Mouse (Mus musculus): ENCODE measurements around the gene Rbm28. TPM values are rescaled to one million over a fixed set of nuclear protein-coding genes. Genes with fewer than 3 reads are reported as not detected.

The Rbm28 gene
- polyA plus RNA-seq, 1 experiment from 2014 or later: 54.6 TPM

DNA sequence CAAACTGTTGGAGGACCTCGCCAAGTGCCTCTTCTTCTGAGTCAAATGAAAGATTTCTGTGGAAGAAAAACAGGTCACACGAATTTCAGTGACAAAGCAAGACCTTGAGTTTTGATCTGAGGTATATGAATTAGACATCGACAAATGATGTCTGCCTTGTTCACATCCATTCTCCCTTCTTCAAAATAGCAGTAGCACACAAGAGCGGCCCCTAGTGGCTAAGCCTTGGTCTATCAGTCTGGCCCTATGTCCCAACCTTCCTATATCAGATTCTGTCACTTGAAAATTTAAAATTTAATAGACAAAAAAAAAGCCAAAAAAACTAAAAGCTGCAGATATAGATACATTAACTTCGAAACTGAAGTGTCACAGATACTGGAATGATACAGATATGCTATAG lies 21.2 kb downstream of the Rbm28 start:
- WGBS: 44% methylated on average over 5 of the region's 5 CpGs
- no peak overlapping the region for H3K27ac ChIP-seq (ENCODE audit: low read depth, low read length)
- no peaks in the 10 kb centered on the region for H3K4me1 ChIP-seq (replicated peaks; ENCODE audit: control insufficient read depth, insufficient read depth, low read length)
- no peak for ATAC-seq (replicated peaks; ENCODE audit: low FRiP score)
- H3K4me3 ChIP-seq (ENCODE audit: low read depth, low read length): no peak overlapping the region
- H3K9me3 ChIP-seq (ENCODE audit: control insufficient read depth, low read length): no peaks in the 10 kb centered on the region
- no peak for DNase-seq (ENCODE audit: low spot score)
- no peaks in the 10 kb centered on the region for H3K27me3 ChIP-seq (replicated peaks; ENCODE audit: control insufficient read depth, insufficient read depth, low read length)
- no peak overlapping the region for H3K9ac ChIP-seq (ENCODE audit: low read depth, low read length)
- H3K4me2 ChIP-seq: no peak overlapping the region
- peaks cover 4% of the 10 kb centered on the region; the same call in 1 of the 2 replicates for H3K36me3 ChIP-seq (ENCODE audit: control insufficient read depth, insufficient read depth, low read length)

DNA sequence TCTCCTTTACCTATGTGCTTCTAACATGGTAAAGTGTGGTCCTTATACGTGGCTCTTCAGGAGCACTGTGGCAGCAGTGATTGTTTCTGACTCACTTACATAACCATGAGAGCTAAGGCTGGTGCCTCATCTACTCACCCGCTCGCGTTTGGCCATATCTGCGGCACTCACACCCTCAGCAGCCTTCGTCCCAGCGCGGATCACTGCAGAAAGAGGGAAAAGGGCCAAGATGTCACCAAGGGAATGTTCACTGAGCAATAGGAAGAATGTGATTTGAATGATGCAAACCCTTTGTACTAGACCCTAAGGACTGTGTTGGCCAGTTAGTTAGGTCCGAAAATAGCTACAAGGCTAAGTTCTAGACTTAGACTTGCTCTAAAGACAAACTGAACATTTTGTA lies 27.4 kb downstream of the Rbm28 start:
- ATAC-seq (replicated peaks; ENCODE audit: low FRiP score) (no peak), DNase-seq (ENCODE audit: low spot score) (no peak)
- Histone ChIP-seq H3K4me1 (replicated peaks; ENCODE audit: control insufficient read depth, insufficient read depth, low read length) (no peaks in the 10 kb centered on the region), H3K36me3 (ENCODE audit: control insufficient read depth, insufficient read depth, low read length) (peaks cover 29% of the 10 kb centered on the region), H3K27ac (ENCODE audit: low read depth, low read length) (no peak overlapping the region), H3K9ac (ENCODE audit: low read depth, low read length) (no peak overlapping the region), H3K4me2 (no peak overlapping the region), H3K4me3 (ENCODE audit: low read depth, low read length) (no peak overlapping the region), H3K27me3 (replicated peaks; ENCODE audit: control insufficient read depth, insufficient read depth, low read length) (no peaks in the 10 kb centered on the region), H3K9me3 (ENCODE audit: control insufficient read depth, low read length) (no peaks in the 10 kb centered on the region)
- WGBS: 93% methylated on average over 9 of the region's 9 CpGs

DNA sequence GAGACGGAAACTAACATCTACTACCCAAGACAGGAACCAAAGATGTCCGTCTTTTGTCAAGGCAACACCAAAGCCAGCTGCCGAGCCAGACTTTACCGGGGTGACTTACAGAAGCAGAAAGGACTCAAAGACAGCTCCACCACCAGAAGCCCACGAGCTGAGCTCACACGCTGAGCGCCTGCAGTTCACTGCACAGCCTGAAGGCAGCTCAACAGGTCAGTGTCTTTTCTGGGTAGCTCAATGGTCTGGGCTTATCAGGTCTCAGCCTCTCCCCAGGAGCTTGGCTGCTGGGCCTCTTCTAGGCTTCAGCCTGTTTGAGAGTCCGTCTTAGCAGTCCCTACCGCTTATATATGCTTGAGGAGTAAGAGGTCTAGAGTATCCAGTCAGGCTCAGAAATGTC lies 31.7 kb downstream of the Rbm28 start:
- Histone ChIP-seq H3K4me1 (replicated peaks; ENCODE audit: control insufficient read depth, insufficient read depth, low read length) (no peaks in the 10 kb centered on the region), H3K27ac (ENCODE audit: low read depth, low read length) (no peak overlapping the region), H3K9ac (ENCODE audit: low read depth, low read length) (no peak overlapping the region), H3K4me2 (no peak overlapping the region), H3K36me3 (ENCODE audit: control insufficient read depth, insufficient read depth, low read length) (peaks cover 47% of the 10 kb centered on the region), H3K27me3 (replicated peaks; ENCODE audit: control insufficient read depth, insufficient read depth, low read length) (no peaks in the 10 kb centered on the region), H3K9me3 (ENCODE audit: control insufficient read depth, low read length) (no peaks in the 10 kb centered on the region), H3K4me3 (ENCODE audit: low read depth, low read length) (no peak overlapping the region)
- ATAC-seq (replicated peaks; ENCODE audit: low FRiP score): no peak
- DNase-seq (ENCODE audit: low spot score): no peak
- 91% methylated on average over 9 of the region's 9 CpGs for WGBS

DNA sequence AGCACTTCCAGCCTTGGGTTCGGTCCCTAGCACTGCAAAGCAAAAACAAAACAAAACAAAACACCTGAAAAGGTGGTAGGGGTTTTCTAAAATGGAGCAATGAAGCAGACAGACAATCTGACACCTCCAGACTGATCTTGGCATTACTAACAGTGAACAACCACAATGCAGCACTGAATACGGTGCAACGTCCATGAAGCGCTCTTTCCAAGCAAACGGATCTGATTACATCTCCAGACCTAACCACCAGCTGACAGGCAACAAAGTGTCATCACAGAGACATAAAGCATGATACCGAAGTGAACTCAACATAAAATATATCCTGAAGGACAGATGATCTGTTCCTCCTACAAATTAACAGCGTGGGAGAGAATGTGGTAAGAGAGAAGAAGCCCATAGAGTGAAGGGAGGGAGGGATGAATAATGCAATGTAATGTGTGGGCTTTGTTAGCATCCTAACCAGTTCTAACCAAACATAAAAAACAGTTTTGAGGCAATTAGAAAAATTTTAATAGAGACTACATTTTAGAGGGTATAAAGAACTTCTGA lies 37.9 kb downstream of the Rbm28 start:
- Histone ChIP-seq H3K27me3 (replicated peaks; ENCODE audit: control insufficient read depth, insufficient read depth, low read length) (no peaks in the 10 kb centered on the region), H3K9ac (ENCODE audit: low read depth, low read length) (no peak overlapping the region), H3K9me3 (ENCODE audit: control insufficient read depth, low read length) (no peaks in the 10 kb centered on the region), H3K36me3 (ENCODE audit: control insufficient read depth, insufficient read depth, low read length) (peaks cover 40% of the 10 kb centered on the region; the same call in 1 of the 2 replicates), H3K4me1 (replicated peaks; ENCODE audit: control insufficient read depth, insufficient read depth, low read length) (no peaks in the 10 kb centered on the region), H3K27ac (ENCODE audit: low read depth, low read length) (no peak overlapping the region), H3K4me2 (no peak overlapping the region), H3K4me3 (ENCODE audit: low read depth, low read length) (no peak overlapping the region)
- no peak for DNase-seq (ENCODE audit: low spot score)
- no peak for ATAC-seq (replicated peaks; ENCODE audit: low FRiP score)
- 92% methylated on average over 7 of the region's 7 CpGs for WGBS

DNA sequence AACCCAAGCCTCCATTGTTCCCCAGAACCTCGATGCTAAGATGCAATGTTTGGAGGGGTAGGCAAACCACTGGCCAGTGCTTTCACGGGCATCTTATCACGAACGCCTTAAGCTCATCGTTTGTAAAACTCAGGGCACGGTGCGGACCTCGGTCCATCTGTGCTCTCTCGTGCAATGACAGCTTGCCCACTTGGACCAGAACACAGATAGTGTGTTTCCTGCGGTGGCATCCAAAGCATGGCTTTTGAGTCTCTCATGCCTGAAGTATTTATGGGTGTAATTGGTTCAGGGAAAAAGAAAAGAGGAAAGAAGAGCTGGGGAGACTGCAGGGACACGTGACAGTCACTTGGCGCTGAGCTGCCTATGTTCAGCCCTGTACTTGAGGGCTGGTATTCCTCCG lies 44.8 kb downstream of the Rbm28 start:
- DNase-seq (ENCODE audit: low spot score) (no peak), ATAC-seq (replicated peaks; ENCODE audit: low FRiP score) (no peak)
- Histone ChIP-seq H3K27me3 (replicated peaks; ENCODE audit: control insufficient read depth, insufficient read depth, low read length) (no peaks in the 10 kb centered on the region), H3K4me3 (ENCODE audit: low read depth, low read length) (no peak overlapping the region), H3K36me3 (ENCODE audit: control insufficient read depth, insufficient read depth, low read length) (peaks cover 4% of the 10 kb centered on the region; the same call in 1 of the 2 replicates), H3K9me3 (ENCODE audit: control insufficient read depth, low read length) (no peaks in the 10 kb centered on the region), H3K4me2 (no peak overlapping the region), H3K9ac (ENCODE audit: low read depth, low read length) (no peak overlapping the region), H3K4me1 (replicated peaks; ENCODE audit: control insufficient read depth, insufficient read depth, low read length) (no peaks in the 10 kb centered on the region), H3K27ac (ENCODE audit: low read depth, low read length) (no peak overlapping the region)
- WGBS: 82% methylated on average over 13 of the region's 13 CpGs

DNA sequence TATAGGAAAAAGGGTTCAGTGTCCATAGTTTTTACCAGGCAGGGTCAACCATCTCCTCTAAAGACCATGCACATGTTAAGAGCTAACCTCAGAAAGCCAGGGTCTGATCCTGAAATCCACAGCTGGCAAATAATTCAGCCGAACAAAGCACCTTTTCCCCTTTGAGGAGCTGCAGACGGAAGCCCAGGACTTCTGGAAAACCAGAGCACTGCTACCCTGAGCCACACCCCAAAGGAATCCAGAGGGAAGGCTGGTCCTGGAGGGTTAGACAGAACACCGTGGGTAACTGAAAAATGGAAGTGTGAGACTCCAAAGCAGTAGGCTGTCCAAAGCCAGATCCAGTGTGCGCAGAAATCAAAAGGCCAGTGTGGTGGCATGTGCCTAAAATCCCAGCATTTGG lies 45.8 kb downstream of the Rbm28 start:
- no peak overlapping the region for H3K4me3 ChIP-seq (ENCODE audit: low read depth, low read length)
- no peak overlapping the region for H3K27ac ChIP-seq (ENCODE audit: low read depth, low read length)
- H3K27me3 ChIP-seq (replicated peaks; ENCODE audit: control insufficient read depth, insufficient read depth, low read length): no peaks in the 10 kb centered on the region
- H3K4me1 ChIP-seq (replicated peaks; ENCODE audit: control insufficient read depth, insufficient read depth, low read length): no peaks in the 10 kb centered on the region
- H3K36me3 ChIP-seq (ENCODE audit: control insufficient read depth, insufficient read depth, low read length): no peaks in the 10 kb centered on the region
- no peaks in the 10 kb centered on the region for H3K9me3 ChIP-seq (ENCODE audit: control insufficient read depth, low read length)
- 75% methylated on average over 4 of the region's 4 CpGs for WGBS
- H3K4me2 ChIP-seq: no peak overlapping the region
- DNase-seq (ENCODE audit: low spot score) (no peak), ATAC-seq (replicated peaks; ENCODE audit: low FRiP score) (no peak)
- no peak overlapping the region for H3K9ac ChIP-seq (ENCODE audit: low read depth, low read length)

DNA sequence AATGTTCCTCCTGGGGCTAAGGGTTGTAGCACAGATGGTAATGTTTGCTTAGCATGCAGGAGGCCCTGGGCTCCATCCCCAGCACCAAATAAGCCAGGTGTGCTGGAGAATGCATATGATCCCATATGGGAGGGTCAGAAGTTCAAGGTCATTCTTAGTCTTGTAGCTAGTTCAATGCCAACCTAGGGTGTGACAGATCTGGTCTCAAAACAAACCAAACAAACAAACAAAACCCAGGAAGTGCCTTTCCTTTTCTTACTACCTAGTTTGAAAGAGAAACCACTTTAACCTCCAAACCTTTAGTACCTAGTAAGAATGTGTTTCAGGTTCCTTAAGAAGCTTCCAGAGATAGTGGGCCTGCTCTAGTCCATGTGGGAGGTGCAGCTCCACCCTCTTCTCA lies 46.6 kb downstream of the Rbm28 start:
- Histone ChIP-seq H3K27ac (ENCODE audit: low read depth, low read length) (no peak overlapping the region), H3K9ac (ENCODE audit: low read depth, low read length) (no peak overlapping the region), H3K4me1 (replicated peaks; ENCODE audit: control insufficient read depth, insufficient read depth, low read length) (no peaks in the 10 kb centered on the region), H3K4me2 (no peak overlapping the region), H3K4me3 (ENCODE audit: low read depth, low read length) (no peak overlapping the region), H3K27me3 (replicated peaks; ENCODE audit: control insufficient read depth, insufficient read depth, low read length) (no peaks in the 10 kb centered on the region), H3K36me3 (ENCODE audit: control insufficient read depth, insufficient read depth, low read length) (no peaks in the 10 kb centered on the region), H3K9me3 (ENCODE audit: control insufficient read depth, low read length) (no peaks in the 10 kb centered on the region)
- DNase-seq (ENCODE audit: low spot score) (no peak), ATAC-seq (replicated peaks; ENCODE audit: low FRiP score) (no peak)

DNA sequence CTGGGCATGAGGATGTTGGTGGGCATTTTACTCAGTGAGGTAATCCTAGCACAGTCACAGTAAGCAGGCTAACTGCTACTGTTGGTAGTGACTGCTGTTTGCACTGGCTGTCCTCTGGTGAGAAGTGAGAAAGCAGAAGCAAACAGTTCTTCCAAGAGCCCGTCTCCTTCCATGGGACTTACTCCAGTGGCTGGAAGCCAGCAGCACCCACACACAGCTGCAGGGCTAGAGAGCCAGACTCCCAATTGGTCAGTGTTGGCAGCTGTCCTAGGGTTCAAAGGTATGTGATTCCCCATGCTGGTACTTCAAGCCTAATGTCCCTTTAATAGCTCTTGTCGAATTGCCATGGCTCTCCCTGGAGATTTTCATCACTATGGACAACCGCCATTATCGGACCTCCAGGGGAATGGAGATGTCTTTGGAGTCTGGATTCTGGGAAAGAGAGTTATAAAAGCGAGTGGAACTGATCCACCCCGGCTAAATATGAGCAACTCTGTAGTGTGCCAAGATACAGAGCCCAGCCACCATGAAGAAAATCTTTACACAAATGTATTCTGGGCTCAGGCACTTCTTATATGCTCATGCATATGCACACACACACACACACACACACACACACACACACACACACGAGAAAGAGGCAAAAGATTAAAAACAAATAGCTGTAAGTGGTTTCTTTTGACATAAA lies 47.2 kb downstream of the Rbm28 start:
- WGBS: 74% methylated on average over 7 of the region's 7 CpGs
- DNase-seq (ENCODE audit: low spot score) (no peak), ATAC-seq (replicated peaks; ENCODE audit: low FRiP score) (no peak)
- Histone ChIP-seq H3K4me3 (ENCODE audit: low read depth, low read length) (no peak overlapping the region), H3K9me3 (ENCODE audit: control insufficient read depth, low read length) (no peaks in the 10 kb centered on the region), H3K27me3 (replicated peaks; ENCODE audit: control insufficient read depth, insufficient read depth, low read length) (no peaks in the 10 kb centered on the region), H3K4me2 (no peak overlapping the region), H3K4me1 (replicated peaks; ENCODE audit: control insufficient read depth, insufficient read depth, low read length) (no peaks in the 10 kb centered on the region), H3K9ac (ENCODE audit: low read depth, low read length) (no peak overlapping the region), H3K27ac (ENCODE audit: low read depth, low read length) (no peak overlapping the region), H3K36me3 (ENCODE audit: control insufficient read depth, insufficient read depth, low read length) (no peaks in the 10 kb centered on the region)

DNA sequence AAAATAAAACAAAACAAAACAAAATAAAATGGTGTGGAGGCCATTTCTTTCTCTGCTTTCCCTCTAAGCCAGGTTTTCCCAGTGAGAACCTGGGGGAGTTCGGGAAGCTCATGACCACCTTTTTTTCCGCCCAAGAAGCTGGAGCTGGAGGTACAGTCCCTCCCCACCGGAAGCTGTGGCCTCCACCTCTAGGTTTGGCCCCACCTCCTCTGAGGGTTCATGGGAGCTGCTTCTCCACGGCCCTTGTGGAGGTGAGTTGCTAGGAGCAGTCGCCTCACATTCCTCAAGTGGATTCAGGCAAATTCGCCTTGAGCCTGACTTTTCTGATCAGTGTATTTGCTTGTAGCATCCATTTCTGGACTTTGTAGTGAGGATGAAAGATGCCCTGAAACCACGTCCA lies 49.0 kb downstream of the Rbm28 start:
- Histone ChIP-seq H3K36me3 (ENCODE audit: control insufficient read depth, insufficient read depth, low read length) (no peaks in the 10 kb centered on the region), H3K4me1 (replicated peaks; ENCODE audit: control insufficient read depth, insufficient read depth, low read length) (no peaks in the 10 kb centered on the region), H3K9me3 (ENCODE audit: control insufficient read depth, low read length) (0 out of 2 replicates have a peak, but pooled peaks cover 5% of the 10 kb centered on the region), H3K27ac (ENCODE audit: low read depth, low read length) (no peak overlapping the region), H3K4me3 (ENCODE audit: low read depth, low read length) (no peak overlapping the region), H3K9ac (ENCODE audit: low read depth, low read length) (no peak overlapping the region), H3K4me2 (no peak overlapping the region), H3K27me3 (replicated peaks; ENCODE audit: control insufficient read depth, insufficient read depth, low read length) (no peaks in the 10 kb centered on the region)
- 62% methylated on average over 7 of the region's 7 CpGs for WGBS
- ATAC-seq (replicated peaks; ENCODE audit: low FRiP score) (no peak), DNase-seq (ENCODE audit: low spot score) (no peak)
